In genomic region chr14:73324634-73325455, GRCm38 (mm10) we compare ENCODE assay signal across 8 mouse cellular contexts. TPM values are rescaled to one million over a fixed set of nuclear protein-coding genes. Genes with fewer than 3 reads are reported as not detected.
DNase-seq lines count a peak whose midpoint lies in the region; ATAC-seq and TF ChIP-seq lines count a peak whose summit lies in the region.

No protein-coding gene starts in this region.

- H3K4me2 ChIP-seq in hindbrain, embryonic 12.5 days (replicated peaks): peak overlapping the region; percentile 78
- peak overlapping the region; percentile 92 for H3K4me2 ChIP-seq in limb, embryonic 11.5 days (ENCODE audit: low read depth, severe bottlenecking)
- peak overlapping the region; percentile 78 for H3K4me2 ChIP-seq in midbrain, embryonic 12.5 days (replicated peaks)

- peak overlapping the region; percentile 32 for H3K27ac ChIP-seq in cerebellum, adult 2 months (ENCODE audit: insufficient read depth, low read length)
- H3K27ac ChIP-seq in hindbrain, embryonic 12.5 days: peak overlapping the region; percentile 90
- H3K27ac ChIP-seq in limb, embryonic 11.5 days (replicated peaks; ENCODE audit: low read depth, low read length): peak overlapping the region; percentile 73; the same call in 1 of the 2 replicates
- H3K27ac ChIP-seq in midbrain, embryonic 12.5 days (replicated peaks): peak overlapping the region; percentile 98

- peak; percentile 64 to 71 for DNase-seq in cerebellum, adult 2 months
- DNase-seq in limb, embryonic 11.5 days (ENCODE audit: low spot score): peak; percentile 62
- peak; percentile 45 to 56 for DNase-seq in spleen, postnatal 36 days (ENCODE audit: low spot score in 2 of 2)

- WGBS in cerebellum, adult 2 months: under 1% methylated on average over 54 of the region's 55 CpGs
- under 1% methylated on average over 55 of the region's 55 CpGs for WGBS in hindbrain, embryonic 12.5 days
- 1% methylated on average over 43 of the region's 55 CpGs for WGBS in limb, embryonic 11.5 days
- under 1% methylated on average over 53 of the region's 55 CpGs for WGBS in midbrain, embryonic 12.5 days

- H3K9me3 ChIP-seq in erythroblast, embryonic 14.5 days (ENCODE audit: control insufficient read depth, low read length): no peaks in the 10 kb centered on the region
- H3K9me3 ChIP-seq in hindbrain, embryonic 12.5 days (replicated peaks): no peaks in the 10 kb centered on the region
- no peaks in the 10 kb centered on the region for H3K9me3 ChIP-seq in limb, embryonic 11.5 days (ENCODE audit: control insufficient read depth, low read length)
- H3K9me3 ChIP-seq in midbrain, embryonic 12.5 days: no peaks in the 10 kb centered on the region

- TF ChIP-seq POLR2A in cerebellum, adult 2 months (IDR thresholded peaks at IDR 0.05; ENCODE audit: borderline replicate concordance, insufficient read depth, low read length): no peak

- no peak for ATAC-seq in erythroblast, adult 5-6 weeks (replicated peaks; ENCODE audit: low FRiP score, poor library complexity, severe bottlenecking)
- peak; percentile 17 for ATAC-seq in frontal cortex, adult (ENCODE audit: low TSS enrichment)
- peak; percentile 49 for ATAC-seq in hindbrain, embryonic 12.5 days (ENCODE audit: low FRiP score)
- ATAC-seq in limb, embryonic 11.5 days (ENCODE audit: insufficient number of reproducible peaks, low FRiP score, low TSS enrichment, low read depth): peak; percentile 63; the same call in 1 of the 2 replicates
- ATAC-seq in midbrain, embryonic 12.5 days (ENCODE audit: low FRiP score, low read depth): peak; percentile 61

- H3K4me1 ChIP-seq in erythroblast, embryonic 14.5 days (ENCODE audit: control insufficient read depth): peaks cover 56% of the 10 kb centered on the region
- no peaks in the 10 kb centered on the region for H3K4me1 ChIP-seq in cerebellum, adult 2 months (ENCODE audit: control insufficient read depth, insufficient read depth, low read length)
- H3K4me1 ChIP-seq in hindbrain, embryonic 12.5 days: peaks cover 16% of the 10 kb centered on the region
- no peaks in the 10 kb centered on the region for H3K4me1 ChIP-seq in limb, embryonic 11.5 days (ENCODE audit: control insufficient read depth, insufficient read depth, low read length)
- H3K4me1 ChIP-seq in midbrain, embryonic 12.5 days: peaks cover 14% of the 10 kb centered on the region

- no peaks in the 10 kb centered on the region for H3K27me3 ChIP-seq in erythroblast, embryonic 14.5 days (ENCODE audit: control insufficient read depth)
- no peaks in the 10 kb centered on the region for H3K27me3 ChIP-seq in cerebellum, adult 2 months (ENCODE audit: control insufficient read depth, insufficient read depth, low read length)
- no peaks in the 10 kb centered on the region for H3K27me3 ChIP-seq in hindbrain, embryonic 12.5 days
- H3K27me3 ChIP-seq in limb, embryonic 11.5 days (ENCODE audit: control insufficient read depth, insufficient read depth, low read length): no peaks in the 10 kb centered on the region
- H3K27me3 ChIP-seq in midbrain, embryonic 12.5 days: no peaks in the 10 kb centered on the region

- H3K4me3 ChIP-seq in erythroblast, embryonic 14.5 days (replicated peaks): peak overlapping the region; percentile 95
- peak overlapping the region; percentile 67 for H3K4me3 ChIP-seq in cerebellum, adult 2 months (replicated peaks; ENCODE audit: insufficient read depth, low read depth, low read length)
- peak overlapping the region; percentile 97 for H3K4me3 ChIP-seq in hindbrain, embryonic 12.5 days
- H3K4me3 ChIP-seq in limb, embryonic 11.5 days (ENCODE audit: low read depth, low read length): peak overlapping the region; percentile 85
- H3K4me3 ChIP-seq in midbrain, embryonic 12.5 days: peak overlapping the region; percentile 95

- H3K9ac ChIP-seq in hindbrain, embryonic 12.5 days: peak overlapping the region; percentile 80
- peak overlapping the region; percentile 74 for H3K9ac ChIP-seq in limb, embryonic 11.5 days (ENCODE audit: low read length)
- H3K9ac ChIP-seq in midbrain, embryonic 12.5 days (replicated peaks): peak overlapping the region; percentile 90

- H3K36me3 ChIP-seq in erythroblast, embryonic 14.5 days (ENCODE audit: control insufficient read depth): peaks cover 32% of the 10 kb centered on the region
- H3K36me3 ChIP-seq in hindbrain, embryonic 12.5 days: peaks cover 2% of the 10 kb centered on the region; the same call in 1 of the 2 replicates
- H3K36me3 ChIP-seq in limb, embryonic 11.5 days (ENCODE audit: control insufficient read depth, insufficient read depth, low read length): no peaks in the 10 kb centered on the region
- peaks cover 7% of the 10 kb centered on the region; the same call in 1 of the 2 replicates for H3K36me3 ChIP-seq in midbrain, embryonic 12.5 days

- TF ChIP-seq CTCF in cerebellum, adult 2 months (IDR thresholded peaks at IDR 0.05; ENCODE audit: borderline replicate concordance, insufficient read depth, low read depth, low read length): no peak

RNA-seq across cellular contexts. Expression of gene Rb1, which starts 0.8 kb away (rescaled TPM):
- polyA plus RNA-seq in erythroblast, embryonic 14.5 days (2012): 2.3 and 3.2 TPM in 2 replicates
- 223 and 234 TPM in 2 replicates for total RNA-seq in erythroblast, adult 5-6 weeks (2015; ENCODE audit: low replicate concordance)
- 215 and 334 TPM in 2 replicates for total RNA-seq in erythroblast, adult 5-6 weeks (2017; ENCODE audit: low replicate concordance)
- polyA plus RNA-seq in cerebellum, adult 2 months (2012; rRNA removed): 21.2 and 22.4 TPM in 2 replicates
- 34.2 and 36.4 TPM in 2 replicates for polyA plus RNA-seq in hindbrain, embryonic 12.5 days (2016; fragmentation: Nextera tagmentation; extraction: Ambion mirVana)
- 29.7 and 30.4 TPM in 2 replicates for polyA plus RNA-seq in limb, embryonic 11.5 days (2014; fragmentation: Nextera tagmentation; extraction: Ambion mirVana)
- 34.0 and 34.6 TPM in 2 replicates for polyA plus RNA-seq in midbrain, embryonic 12.5 days (2016; fragmentation: Nextera tagmentation; extraction: Ambion mirVana)

Comparison
In these comparisons a context has a peak if more than half of its experiments do, and no peak if none do; other contexts are left out.
1. H3K27ac ChIP-seq: peak in every context shown above with its lines; median percentile 98 in midbrain, embryonic 12.5 days; 90 in hindbrain, embryonic 12.5 days; 73 in limb, embryonic 11.5 days; 32 in cerebellum, adult 2 months.